Mouse (Mus musculus) heart, adult 2 months (tissue): ENCODE results near the gene Clcn2.

Experiments
- CTCF ChIP-seq: fragments of 200-600 bp; IDR thresholded peaks from 2 replicates; pipeline ENCODE4 v1.8.1; 2022; ENCODE audit warnings: antibody characterized with exemption, mild to moderate bottlenecking, moderate library complexity
- POLR2A ChIP-seq: fragments of 200-500 bp; IDR thresholded peaks from 2 replicates; pipeline ENCODE4 v1.6.1; 2011; ENCODE audit warnings: mild to moderate bottlenecking, low read depth, low read length, control low read depth; ENCODE audit not compliant: insufficient read depth

DNA sequence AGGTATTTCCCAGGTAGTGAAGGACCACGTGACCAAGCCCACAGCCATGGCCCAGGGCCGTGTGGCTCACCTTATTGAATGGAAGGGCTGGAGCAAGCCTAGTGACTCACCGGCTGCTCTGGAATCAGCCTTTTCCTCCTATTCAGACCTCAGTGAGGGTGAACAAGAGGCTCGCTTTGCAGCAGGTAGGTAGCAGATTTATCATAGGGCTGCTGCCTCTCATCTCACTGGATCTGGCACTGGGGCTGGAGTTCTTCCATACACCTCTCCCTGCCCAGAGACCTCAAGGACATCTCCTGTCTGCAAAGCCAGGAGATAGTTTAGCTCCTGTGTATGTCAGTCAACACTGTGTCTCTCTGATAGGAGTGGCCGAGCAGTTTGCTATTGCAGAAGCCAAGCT lies 18.3 kb downstream of the Clcn2 start:
- TF ChIP-seq CTCF = no peak
- no peak for TF ChIP-seq POLR2A
